Mouse (Mus musculus): ENCODE measurements around the gene Golga4.

Golga4 gene

DNA sequence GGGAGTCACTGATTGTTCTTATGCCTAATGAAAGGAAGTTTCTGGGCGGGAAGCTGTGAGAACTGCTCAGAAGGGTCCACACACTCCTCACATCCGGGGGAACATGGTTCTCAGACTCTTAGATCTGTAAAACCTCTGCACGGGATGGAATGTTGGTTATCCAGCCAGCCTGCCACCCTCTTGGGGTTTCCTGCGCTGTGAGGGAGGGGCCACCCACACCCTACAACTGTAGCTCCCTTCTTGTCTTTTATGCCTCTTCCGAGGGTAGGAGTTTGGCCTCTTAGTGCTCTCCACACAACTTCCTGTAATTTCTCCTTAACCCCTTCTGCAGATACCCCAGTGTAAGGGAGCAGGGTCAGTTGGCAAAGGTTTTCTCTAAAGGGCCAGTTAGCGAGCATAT is 76.7 kb downstream of the Golga4 start:
- in situ Hi-C loops (cut with MboI, MseI) = no loop called here

GRCm38 (mm10) chr9:118584838-118585237 is 78.8 kb downstream of the Golga4 start:
- in situ Hi-C loops (cut with MboI, MseI) = no loop called here

GRCm38 (mm10) chr9:118585998-118586397 is 79.9 kb downstream of the Golga4 start:
- in situ Hi-C loops (cut with MboI, MseI) = no loop called here

DNA sequence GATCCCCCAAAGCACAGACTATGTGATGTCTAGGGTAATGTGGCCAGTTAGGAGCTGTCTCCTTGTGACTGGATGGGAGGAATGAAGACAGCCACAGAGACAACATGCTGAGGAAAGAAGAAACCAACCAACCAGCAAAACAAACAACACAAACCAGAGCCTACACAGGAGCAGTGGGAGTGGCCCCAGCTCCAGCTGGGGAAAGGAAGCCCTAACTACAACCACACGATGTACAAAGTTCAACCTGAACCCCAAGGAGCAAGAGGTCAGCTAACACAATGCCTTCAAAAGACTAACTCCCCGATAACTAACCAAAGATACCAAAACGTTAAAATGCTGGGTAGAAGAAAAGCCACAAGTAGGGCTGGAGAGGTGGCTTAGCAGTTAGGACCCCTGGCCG is 81.0 kb downstream of the Golga4 start:
- in situ Hi-C loops (cut with MboI, MseI) = no loop called here

DNA sequence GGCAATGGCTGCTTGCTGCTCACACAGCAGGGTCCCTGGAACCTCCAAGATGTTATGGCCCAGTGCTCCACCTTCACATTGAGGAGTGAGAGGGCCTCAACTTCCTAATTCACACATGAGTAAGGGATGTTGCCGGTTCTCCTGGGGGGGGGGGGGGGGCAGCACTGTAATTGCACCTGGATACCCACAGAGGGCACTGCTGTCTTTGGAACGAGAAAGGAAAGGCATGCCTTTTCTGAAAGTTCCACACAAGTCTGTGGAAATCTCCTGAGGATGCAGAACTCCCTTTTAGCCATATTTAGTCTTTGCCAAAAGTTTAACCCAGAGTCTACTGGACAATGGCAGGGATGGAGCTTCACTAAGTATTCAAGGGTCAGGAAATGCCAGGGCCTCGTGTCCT is 83.2 kb downstream of the Golga4 start:
- in situ Hi-C loops (cut with MboI, MseI) = no loop called here

- in situ Hi-C loops (cut with MboI, MseI) = no loop called here
Observed at GRCm38 (mm10) chr9:118590230-118590629, 84.2 kb downstream of the Golga4 start.

DNA sequence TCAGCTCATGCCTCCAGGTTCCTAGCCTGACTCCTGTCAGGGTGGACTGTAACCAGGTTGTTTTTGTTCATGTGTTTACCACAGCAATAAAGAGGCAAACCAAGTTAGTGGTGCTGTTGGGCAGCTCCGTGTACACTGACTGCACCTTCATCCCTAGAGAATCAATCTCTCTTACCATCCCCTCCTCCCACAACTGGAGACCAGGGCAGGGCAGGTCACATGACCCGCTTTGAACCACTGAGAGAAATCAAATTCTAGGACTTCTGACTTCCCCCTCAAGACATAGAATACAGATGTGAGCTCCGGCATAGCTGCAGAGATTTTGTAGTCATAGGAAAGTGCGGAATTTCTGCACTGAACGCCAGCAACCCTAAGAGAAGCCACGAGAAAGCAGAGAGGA is 85.6 kb downstream of the Golga4 start:
- in situ Hi-C loops (cut with MboI, MseI) = no loop called here

DNA sequence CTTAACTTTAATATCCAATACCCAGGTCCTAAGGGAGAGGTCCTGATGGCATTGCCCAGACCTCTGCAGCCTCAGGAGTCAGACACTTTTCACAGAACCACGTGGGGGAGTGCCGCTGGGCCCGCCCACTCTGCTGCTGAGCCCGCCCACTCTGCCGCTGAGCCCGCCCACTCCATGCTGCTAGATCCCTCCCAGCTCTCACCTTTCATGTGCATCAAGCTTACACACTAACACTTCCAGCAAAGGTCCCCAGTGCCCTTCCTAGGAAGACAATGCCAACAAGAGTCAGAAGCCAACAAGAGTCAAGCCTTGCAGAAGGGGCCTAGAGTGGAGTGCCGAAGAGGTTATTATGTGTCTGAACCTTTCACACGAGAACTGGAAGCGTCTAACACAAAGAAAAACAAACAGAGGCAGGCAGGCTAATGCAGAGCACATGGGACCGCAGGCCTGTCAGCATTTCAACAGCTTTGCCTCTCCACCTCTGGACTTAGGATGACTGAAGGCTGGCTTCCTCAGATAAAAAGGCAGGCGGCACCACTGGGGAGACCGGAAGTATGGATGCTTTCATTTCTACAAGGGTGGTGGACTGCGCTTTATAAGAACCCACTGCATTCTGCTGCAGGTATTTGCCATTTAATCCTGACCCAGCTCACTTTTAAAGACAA is 86.7 kb downstream of the Golga4 start:
- in situ Hi-C loops (cut with MboI, MseI) = no loop called here

DNA sequence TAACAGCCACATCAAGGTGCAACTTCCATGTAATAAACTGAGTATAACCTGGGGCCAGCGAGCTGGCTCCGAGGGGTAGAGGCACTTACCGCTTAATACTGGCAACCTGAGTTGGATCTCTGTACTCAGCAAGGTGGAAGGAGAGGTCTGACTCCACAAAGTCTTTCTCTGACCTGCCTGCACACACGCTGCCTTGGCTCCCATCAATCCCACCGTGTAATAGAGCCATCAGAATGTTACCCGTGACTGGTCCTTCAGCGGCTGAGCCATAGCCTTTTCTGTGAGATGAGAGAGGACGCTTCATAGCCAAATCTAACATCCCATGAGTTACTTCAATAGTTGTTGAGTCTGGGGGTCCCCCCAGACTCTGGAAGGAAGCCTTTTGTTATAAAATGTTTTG is 87.4 kb downstream of the Golga4 start:
- in situ Hi-C loops (cut with MboI, MseI) = no loop called here

DNA sequence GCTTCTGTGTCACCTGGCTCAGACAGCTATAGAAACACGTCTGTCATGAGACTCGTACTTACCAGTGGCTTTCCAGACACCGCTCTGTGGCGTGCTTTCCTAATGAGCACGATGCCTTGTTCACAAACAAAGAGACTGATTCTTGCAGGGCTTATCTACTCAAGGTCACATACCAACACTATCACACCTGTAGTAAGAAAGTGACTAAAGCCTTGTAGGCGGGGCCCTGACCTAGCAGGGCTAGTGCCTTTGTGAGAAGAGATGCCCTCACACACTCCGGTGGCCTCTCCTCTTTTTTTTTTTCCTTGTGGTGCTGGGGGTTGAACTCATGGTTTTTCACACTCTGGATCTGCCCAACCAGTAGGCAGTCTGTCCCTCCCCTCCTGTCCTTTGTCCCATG is 90.7 kb downstream of the Golga4 start:
- in situ Hi-C loops (cut with MboI, MseI) = loop anchor here (5.0 kb wide), 1 partner anchor 86 kb away; no protein-coding TSS in a partner anchor

DNA sequence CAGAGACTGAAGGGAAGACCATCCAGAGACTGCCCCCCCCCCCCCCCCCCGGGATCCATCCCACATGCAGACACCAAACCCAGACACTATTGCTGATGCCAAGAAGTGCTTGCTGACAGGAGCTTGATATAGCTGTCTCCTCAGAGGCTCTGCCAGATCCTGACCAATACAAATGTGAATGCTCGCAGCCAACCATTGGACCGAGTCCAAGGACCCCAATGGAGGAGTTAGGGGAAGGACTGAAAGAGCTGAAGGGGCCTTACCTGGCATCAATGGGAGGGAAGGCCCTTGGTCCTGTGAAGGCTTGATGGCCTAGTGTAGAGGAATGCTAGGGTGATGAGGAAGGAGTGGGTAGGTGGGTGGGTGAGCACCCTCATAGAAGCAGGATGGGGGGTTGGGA is 94.3 kb downstream of the Golga4 start:
- in situ Hi-C loops (cut with MboI, MseI) = loop anchor here (5.0 kb wide), 1 partner anchor 282 kb away; no protein-coding TSS in a partner anchor

DNA sequence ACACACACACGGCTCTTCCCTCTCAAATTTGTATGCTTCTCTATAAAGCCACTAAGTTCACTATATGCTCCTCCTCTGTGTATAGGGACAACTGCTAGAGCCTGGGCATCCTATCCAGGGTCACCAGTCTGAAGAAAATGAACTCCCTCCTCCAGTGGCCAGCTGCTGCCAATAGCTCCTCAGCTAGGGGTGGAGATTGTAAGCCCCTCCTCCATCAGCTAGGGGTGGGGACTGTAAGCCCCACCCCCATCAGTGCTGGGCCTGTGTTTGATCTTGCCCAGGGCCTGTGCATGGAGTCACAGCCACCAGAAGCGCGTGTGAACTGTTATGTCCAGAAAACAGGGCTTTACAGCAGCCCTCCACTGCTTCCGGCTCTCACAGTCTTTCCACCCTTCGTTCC is 96.5 kb downstream of the Golga4 start:
- in situ Hi-C loops (cut with MboI, MseI) = loop anchor here (5.0 kb wide), 1 partner anchor 280 kb away; no protein-coding TSS in a partner anchor

DNA sequence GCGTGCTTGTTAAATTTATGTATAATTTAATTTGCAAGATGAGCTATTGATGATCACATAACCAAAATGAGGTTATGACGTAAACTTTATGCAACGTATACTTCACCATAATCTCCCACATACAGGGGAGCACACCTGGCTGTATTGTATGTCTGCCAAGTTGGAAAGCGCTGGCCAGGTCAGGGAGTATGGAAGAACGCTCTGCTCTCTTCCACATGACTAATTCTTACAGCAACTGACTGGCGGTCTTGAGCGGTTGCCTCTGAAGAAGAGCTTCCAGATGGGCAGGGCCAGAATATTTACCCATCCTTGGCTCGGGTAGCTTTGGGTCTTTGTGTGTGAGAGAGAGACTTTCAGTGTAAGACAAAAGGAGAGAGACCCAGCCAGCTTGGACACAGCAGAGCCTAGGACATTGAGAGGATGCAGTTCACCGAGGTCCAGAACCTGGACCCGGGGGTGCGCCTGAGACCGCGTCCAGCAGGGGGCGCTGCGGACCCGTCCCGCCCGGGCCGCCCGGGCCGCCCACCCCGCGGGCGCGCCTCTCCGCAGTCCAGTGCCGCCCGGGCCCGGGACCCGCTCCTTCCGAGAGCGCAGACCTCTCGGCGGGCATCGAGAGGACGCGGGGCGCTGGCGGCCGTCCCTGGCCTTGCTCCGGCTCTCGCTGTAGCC is 100.2 kb downstream of the Golga4 start, which contains the start of gene Itga9:
Itga9 (plus strand) TSS at position 543 of the 669 bp plus-strand sequence.
- in situ Hi-C loops (cut with MboI, MseI) = no loop called here

GRCm38 (mm10) chr9:118606817-118607371 is 100.8 kb downstream of the Golga4 start:
- in situ Hi-C loops (cut with MboI, MseI) = no loop called here

- in situ Hi-C loops (cut with MboI, MseI) = no loop called here
Observed at GRCm38 (mm10) chr9:118607701-118608401, 101.8 kb downstream of the Golga4 start.

DNA sequence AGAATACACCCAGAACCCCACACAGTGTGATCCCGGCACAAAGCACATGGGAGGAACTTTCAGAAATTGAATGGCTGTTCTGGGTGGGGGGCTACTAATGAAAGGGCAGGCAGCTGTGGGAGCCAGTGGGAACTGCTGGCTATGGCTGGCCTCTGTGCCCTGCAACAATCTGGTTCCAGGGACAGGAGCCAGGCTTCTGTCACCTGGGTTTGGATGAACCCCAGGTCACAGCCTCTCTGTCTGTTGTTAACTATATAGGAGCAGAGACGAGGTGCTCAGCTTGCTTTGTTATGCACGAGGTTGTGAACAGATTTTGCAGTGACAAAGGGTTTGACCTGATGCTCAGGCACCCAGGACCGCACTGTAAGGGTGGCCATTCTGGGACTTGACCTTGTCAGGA is 102.5 kb downstream of the Golga4 start:
- in situ Hi-C loops (cut with MboI, MseI) = no loop called here

GRCm38 (mm10) chr9:118610060-118610459 is 104.0 kb downstream of the Golga4 start:
- in situ Hi-C loops (cut with MboI, MseI) = no loop called here

DNA sequence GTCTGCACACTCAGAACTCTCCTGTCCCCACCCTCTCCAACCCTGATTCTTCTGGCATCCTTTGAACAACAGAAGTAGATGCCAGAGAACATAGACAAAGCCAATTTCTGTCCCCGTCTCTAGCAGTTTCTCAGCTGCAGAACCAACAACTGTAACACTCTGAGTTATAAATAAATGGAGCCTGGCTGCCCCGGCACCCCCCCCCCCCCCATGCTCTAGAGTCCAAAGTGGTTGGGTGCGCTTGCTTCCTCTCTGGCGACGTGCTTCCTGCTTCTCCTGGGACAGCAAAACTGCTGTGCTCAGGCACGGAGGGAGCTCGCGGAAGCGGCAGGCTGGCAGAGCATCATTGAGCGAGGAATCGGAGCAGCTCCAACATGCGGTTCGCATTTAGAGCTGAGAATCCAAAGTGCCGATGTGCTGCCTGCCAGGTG is 105.1 kb downstream of the Golga4 start:
- in situ Hi-C loops (cut with MboI, MseI) = no loop called here

GRCm38 (mm10) chr9:118611958-118612581 is 106.0 kb downstream of the Golga4 start:
- in situ Hi-C loops (cut with MboI, MseI) = no loop called here

GRCm38 (mm10) chr9:118617237-118617636 is 111.2 kb downstream of the Golga4 start:
- in situ Hi-C loops (cut with MboI, MseI) = no loop called here

DNA sequence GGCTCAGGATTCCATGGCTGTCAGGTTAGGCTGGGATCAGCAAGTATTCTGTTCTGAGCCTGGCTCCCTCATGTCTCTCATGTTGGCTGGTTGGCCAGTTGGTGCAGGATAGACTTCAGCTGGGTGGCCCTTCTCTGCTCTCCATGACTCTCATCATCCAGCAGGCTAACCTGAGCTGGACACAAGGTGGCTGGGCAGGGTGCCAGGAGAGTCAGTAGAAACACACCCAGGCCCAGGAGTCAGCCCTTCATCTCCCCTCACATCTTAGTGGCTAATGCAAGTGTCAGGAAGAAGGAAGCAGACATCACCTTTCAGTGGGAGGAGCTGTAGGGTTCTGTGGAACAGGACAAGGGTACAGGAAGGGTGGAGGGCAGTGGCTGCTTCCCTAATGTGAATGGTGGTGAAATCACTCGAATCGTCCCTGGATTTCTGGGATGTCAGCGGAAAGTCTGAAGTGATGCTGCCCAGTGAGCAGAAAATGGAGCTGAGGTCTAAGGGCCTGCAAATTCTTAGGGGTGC is 112.7 kb downstream of the Golga4 start:
- in situ Hi-C loops (cut with MboI, MseI) = no loop called here

DNA sequence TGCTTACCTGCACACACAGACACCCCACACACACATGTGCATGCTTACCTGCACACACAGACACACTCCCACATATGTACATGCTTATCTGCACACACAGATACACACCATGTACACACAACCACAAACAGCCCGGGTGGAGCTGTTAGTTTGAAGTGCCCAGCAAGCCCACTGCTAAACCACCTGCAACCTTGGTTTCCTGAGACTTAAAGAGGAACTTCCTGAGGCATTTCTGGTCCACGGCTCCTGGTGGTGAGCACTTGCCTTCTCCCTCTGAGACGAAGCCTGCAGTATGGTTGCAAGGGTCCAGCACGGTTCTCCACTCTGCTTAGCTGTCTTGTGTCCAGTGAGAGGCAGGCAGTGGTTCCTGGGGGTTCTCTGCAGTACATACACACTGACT is 114.7 kb downstream of the Golga4 start:
- in situ Hi-C loops (cut with MboI, MseI) = no loop called here

Data from T-helper 1 cell (primary cell).